Mouse (Mus musculus) liver, postnatal 0 days (tissue): Measurements from ENCODE around the gene Pgm5. TPM values are rescaled to one million over a fixed set of nuclear protein-coding genes. Genes with fewer than 3 reads are reported as not detected.

Experiments
- ATAC-seq: fragments of 200-750 bp; cut with Nextera tagmentation; 2 replicates; pipeline ENCODE4 v1.8.0; 2017; ENCODE audit warnings: mild to moderate bottlenecking, moderate library complexity
- DNase-seq: peaks from one replicate; pipeline ENCODE4 v3.0.0-alpha.2; 2016
- H3K27ac ChIP-seq: fragments of 300-500 bp; sonication (generic); 2 replicates; pipeline ENCODE4 v1.5.1; 2014; ENCODE audit warnings: antibody characterized with exemption, moderate library complexity, mild to moderate bottlenecking, low read depth
- H3K27me3 ChIP-seq: fragments of 300-500 bp; sonication (generic); 2 replicates; pipeline ENCODE4 v1.6.1; 2014; ENCODE audit warnings: low read length, control low read depth, mixed read lengths; ENCODE audit not compliant: insufficient read depth
- H3K36me3 ChIP-seq: fragments of 300-500 bp; sonication (generic); replicated peaks from 2 replicates; pipeline ENCODE4 v1.6.1; 2014; ENCODE audit warnings: mild to moderate bottlenecking, control low read depth, low read length, moderate library complexity, mixed read lengths; ENCODE audit not compliant: insufficient read depth
- H3K4me1 ChIP-seq: fragments of 300-500 bp; sonication (generic); 2 replicates; pipeline ENCODE4 v1.6.1; 2014; ENCODE audit warnings: antibody characterized with exemption, mild to moderate bottlenecking, control low read depth; ENCODE audit not compliant: insufficient read depth
- H3K4me2 ChIP-seq: fragments of 300-500 bp; sonication (generic); 2 replicates; pipeline ENCODE4 v1.6.1; 2014; ENCODE audit warnings: low read depth, mild to moderate bottlenecking, low read length, moderate library complexity, mixed read lengths
- H3K4me3 ChIP-seq: fragments of 300-500 bp; sonication (generic); 2 replicates; pipeline ENCODE4 v1.5.1; 2014; ENCODE audit warnings: low read depth, low read length
- H3K9ac ChIP-seq: fragments of 300-500 bp; sonication (generic); replicated peaks from 2 replicates; pipeline ENCODE4 v1.6.1; 2014; ENCODE audit warnings: mild to moderate bottlenecking, moderate library complexity
- H3K9me3 ChIP-seq: fragments of 300-500 bp; sonication (generic); 2 replicates; pipeline ENCODE4 v1.6.1; 2016; ENCODE audit warnings: mild to moderate bottlenecking, control low read depth, low read length, mixed read lengths
- CTCF ChIP-seq: sonication (generic); IDR thresholded peaks from 2 replicates; pipeline ENCODE4 v1.5.1; 2016; ENCODE audit warnings: antibody characterized with exemption, low read depth
- EP300 ChIP-seq: IDR thresholded peaks from 2 replicates; pipeline ENCODE4 v1.6.1; 2016; ENCODE audit warnings: antibody characterized with exemption, low read depth, mild to moderate bottlenecking
- WGBS: fragments of 180-500 bp; shearing (Covaris S2); extraction: QIAGEN DNeasy Blood & Tissue Kit; methylation state at CpG from one replicate; pipeline ENCODE4 v1.1.7; 2014; ENCODE audit not compliant: insufficient replicate concordance; 5-methylcytosine and 5-hydroxymethylcytosine counted together
- polyA plus RNA-seq: library from polyadenylated mRNA; unstranded; fragments of >200 nt; fragmentation: Nextera tagmentation; extraction: Ambion mirVana; gene quantifications from 2 replicates; pipeline ENCODE4 v1.2.1, GENCODE M21; 2015

Gene Pgm5
- polyA plus RNA-seq, 1 experiment from 2014 or later: 0.04 TPM

DNA sequence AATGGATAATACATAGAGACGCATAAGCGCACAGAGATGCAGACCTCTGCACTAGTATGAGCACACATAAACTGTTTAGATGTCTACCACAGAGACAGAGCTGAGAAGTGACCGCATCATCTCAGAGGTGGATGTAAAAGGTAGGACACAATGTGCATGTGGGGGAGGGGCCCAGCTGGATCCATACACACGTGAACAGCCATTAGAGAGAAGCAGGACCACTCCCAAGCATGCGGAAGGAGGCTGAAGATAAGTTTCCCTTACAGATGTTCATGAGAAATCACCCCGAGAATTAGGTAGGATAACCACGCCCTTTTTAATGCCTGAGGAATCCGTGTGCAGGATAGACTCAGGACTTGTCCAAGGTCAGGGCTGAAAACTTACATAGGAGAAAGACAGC lies 75.8 kb downstream of the Pgm5 start:
- DNase-seq (no peak), ATAC-seq (no peak)
- no peaks in the 10 kb centered on the region for H3K4me1 ChIP-seq
- H3K9ac ChIP-seq: no peak overlapping the region
- no peaks in the 10 kb centered on the region for H3K36me3 ChIP-seq
- no peak overlapping the region for H3K4me2 ChIP-seq
- TF ChIP-seq EP300 (no peak), CTCF (no peak)
- H3K27ac ChIP-seq: no peak overlapping the region
- 75% methylated on average over 8 of the region's 8 CpGs for WGBS
- no peaks in the 10 kb centered on the region for H3K27me3 ChIP-seq
- H3K9me3 ChIP-seq: no peaks in the 10 kb centered on the region
- H3K4me3 ChIP-seq: no peak overlapping the region

DNA sequence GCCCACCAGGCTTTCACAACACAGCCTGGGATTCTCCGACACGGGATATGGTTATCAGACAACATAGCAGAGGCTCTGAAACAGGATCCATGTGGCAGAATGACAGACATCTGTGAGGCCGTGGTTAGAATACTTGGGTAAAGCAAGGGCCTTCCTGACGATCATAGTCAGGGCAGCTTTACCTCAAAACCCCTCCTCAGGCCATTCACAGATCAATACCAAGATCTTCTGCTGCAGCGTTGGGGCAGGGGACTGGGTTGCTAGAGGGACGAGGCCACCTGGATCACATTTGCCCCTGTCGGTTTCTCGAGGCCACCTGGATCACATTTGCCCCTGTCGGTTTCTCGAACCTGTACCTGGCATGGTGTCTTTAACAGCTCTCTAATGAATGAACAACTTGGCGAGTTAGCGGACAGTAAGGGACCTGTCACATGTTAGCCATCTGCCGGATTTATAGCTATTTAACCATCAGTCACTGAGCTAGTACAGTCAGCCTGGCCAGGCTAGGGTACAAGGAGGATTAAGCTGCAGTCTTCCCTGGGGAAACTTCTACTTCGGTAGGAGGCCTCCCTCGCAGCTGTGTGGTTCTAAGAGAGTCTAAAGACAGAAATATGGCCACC lies 76.5 kb downstream of the Pgm5 start:
- H3K36me3 ChIP-seq: no peaks in the 10 kb centered on the region
- WGBS: 78% methylated on average over 15 of the region's 15 CpGs
- ATAC-seq (no peak), DNase-seq (no peak)
- no peak overlapping the region for H3K4me3 ChIP-seq
- H3K4me1 ChIP-seq: no peaks in the 10 kb centered on the region
- H3K9me3 ChIP-seq: no peaks in the 10 kb centered on the region
- no peak overlapping the region for H3K27ac ChIP-seq
- H3K4me2 ChIP-seq: no peak overlapping the region
- no peak for TF ChIP-seq EP300
- no peak for TF ChIP-seq CTCF
- no peak overlapping the region for H3K9ac ChIP-seq
- H3K27me3 ChIP-seq: no peaks in the 10 kb centered on the region

DNA sequence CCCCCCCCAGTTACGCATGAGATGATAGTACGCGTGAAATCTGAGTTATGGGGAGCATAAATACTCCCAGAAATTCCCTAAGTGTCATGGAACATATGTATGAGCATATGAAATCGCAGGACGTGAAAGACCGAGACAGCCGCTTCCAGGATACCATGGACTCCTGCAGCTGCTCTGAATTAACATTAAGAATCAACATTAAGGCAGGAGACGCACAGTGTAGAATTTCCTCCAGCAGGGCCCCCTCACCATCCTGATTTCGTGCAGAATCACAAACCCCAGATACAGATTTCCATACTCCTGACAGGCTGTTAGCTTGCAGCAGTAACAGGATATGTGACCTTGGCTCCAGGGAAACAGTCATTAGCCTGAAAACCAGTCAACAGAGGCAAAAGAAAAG lies 77.9 kb downstream of the Pgm5 start:
- H3K27me3 ChIP-seq: no peaks in the 10 kb centered on the region
- no peak overlapping the region for H3K4me2 ChIP-seq
- H3K4me1 ChIP-seq: no peaks in the 10 kb centered on the region
- no peak overlapping the region for H3K27ac ChIP-seq
- H3K9ac ChIP-seq: no peak overlapping the region
- H3K9me3 ChIP-seq: no peaks in the 10 kb centered on the region
- 80% methylated on average over 9 of the region's 9 CpGs for WGBS
- H3K4me3 ChIP-seq: no peak overlapping the region
- no peak for DNase-seq
- no peak for TF ChIP-seq CTCF
- TF ChIP-seq EP300: no peak
- no peaks in the 10 kb centered on the region for H3K36me3 ChIP-seq
- ATAC-seq: no peak

DNA sequence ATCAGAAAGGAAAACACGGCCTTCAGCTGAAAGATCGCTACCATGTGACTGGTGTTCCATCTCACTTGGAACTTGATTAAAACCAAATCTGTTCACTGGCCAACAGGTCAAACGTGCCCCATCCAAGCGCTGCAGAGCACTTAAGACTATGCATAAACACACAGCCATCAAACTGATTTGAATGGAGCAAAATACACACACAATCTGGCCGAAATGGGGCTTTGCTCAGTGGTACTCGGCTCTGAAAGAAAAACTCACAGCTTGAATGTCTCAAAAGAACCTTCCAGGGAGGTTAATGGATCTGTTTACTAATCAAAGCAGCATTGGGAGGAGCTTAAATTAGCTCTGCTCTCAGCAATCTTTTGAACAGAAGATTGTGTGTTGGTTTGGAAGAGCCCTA lies 81.7 kb downstream of the Pgm5 start:
- no peak overlapping the region for H3K4me3 ChIP-seq
- 71% methylated on average over 6 of the region's 6 CpGs for WGBS
- H3K4me2 ChIP-seq: no peak overlapping the region
- no peak overlapping the region for H3K9ac ChIP-seq
- H3K27me3 ChIP-seq: no peaks in the 10 kb centered on the region
- no peaks in the 10 kb centered on the region for H3K4me1 ChIP-seq
- TF ChIP-seq EP300 (no peak), CTCF (no peak)
- H3K27ac ChIP-seq: no peak overlapping the region
- no peaks in the 10 kb centered on the region for H3K9me3 ChIP-seq
- H3K36me3 ChIP-seq: no peaks in the 10 kb centered on the region
- no peak for ATAC-seq
- no peak for DNase-seq

DNA sequence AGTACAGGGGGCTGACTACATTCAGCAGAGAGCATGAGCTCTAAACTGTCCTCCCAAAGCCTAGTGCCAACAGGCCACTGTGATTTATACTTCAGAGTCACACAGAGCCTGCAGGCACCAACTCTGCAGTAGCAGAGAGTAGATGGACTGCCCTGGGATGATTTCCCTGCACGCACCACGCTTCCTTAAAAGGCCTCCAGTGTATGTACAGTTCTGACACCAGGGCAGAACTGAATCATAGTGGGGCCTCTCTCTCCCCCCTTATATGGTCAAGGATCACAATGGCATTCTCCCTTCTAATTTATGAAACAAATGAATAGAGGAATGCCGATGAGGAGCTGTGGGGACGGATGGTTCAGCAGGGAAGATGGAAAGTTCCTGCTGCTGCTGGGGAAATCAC lies 91.3 kb downstream of the Pgm5 start:
- H3K36me3 ChIP-seq: no peaks in the 10 kb centered on the region
- H3K4me1 ChIP-seq: no peaks in the 10 kb centered on the region
- TF ChIP-seq CTCF (no peak), EP300 (no peak)
- DNase-seq (no peak), ATAC-seq (no peak)
- H3K27me3 ChIP-seq: no peaks in the 10 kb centered on the region
- no peak overlapping the region for H3K27ac ChIP-seq
- H3K4me2 ChIP-seq: no peak overlapping the region
- no peak overlapping the region for H3K4me3 ChIP-seq
- no peak overlapping the region for H3K9ac ChIP-seq
- no peaks in the 10 kb centered on the region for H3K9me3 ChIP-seq
- 73% methylated on average over 4 of the region's 4 CpGs for WGBS

DNA sequence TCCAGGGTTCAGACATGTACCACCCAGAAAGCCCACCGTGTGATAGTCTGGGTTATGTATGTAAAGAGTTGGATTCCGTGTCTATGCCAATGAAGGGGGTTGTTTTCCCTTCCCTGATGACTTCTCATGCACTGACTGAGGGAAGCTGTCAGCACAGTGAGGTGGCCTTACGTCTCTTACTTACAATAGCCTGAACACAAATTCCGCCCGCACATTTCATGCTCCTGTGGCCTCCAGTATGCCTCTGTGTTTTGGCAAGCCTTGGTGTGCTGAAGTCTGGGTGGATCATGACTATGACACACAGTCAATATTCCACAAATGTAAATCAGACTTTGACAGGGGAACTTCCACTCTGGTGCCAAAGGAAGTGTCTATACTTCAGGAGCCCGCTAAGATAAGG lies 94.3 kb downstream of the Pgm5 start:
- TF ChIP-seq EP300: no peak
- no peak for TF ChIP-seq CTCF
- no peak for ATAC-seq
- 58% methylated on average over 6 of the region's 6 CpGs for WGBS

More for the DNA sequence above, 94.3 kb downstream of the Pgm5 start:
- DNase-seq: no peak
- no peak overlapping the region for H3K4me2 ChIP-seq
- no peaks in the 10 kb centered on the region for H3K36me3 ChIP-seq
- H3K27ac ChIP-seq: no peak overlapping the region
- H3K9me3 ChIP-seq: no peaks in the 10 kb centered on the region
- no peak overlapping the region for H3K9ac ChIP-seq
- H3K4me1 ChIP-seq: no peaks in the 10 kb centered on the region
- H3K27me3 ChIP-seq: no peaks in the 10 kb centered on the region
- no peak overlapping the region for H3K4me3 ChIP-seq
